Mouse (Mus musculus) midbrain, embryonic 15.5 days (tissue): ENCODE results near the gene Hist1h2bn. TPM values are rescaled to one million over a fixed set of nuclear protein-coding genes. Genes with fewer than 3 reads are reported as not detected.
"Not testable (repeated sequence)": the region's sequence is repeated elsewhere in the genome, so short reads cannot be mapped to it uniquely, and the experiment has no call there.

Experiments
- ATAC-seq: fragments of 200-750 bp; cut with Nextera tagmentation; replicated peaks from 2 replicates; pipeline ENCODE4 v1.8.0; 2017; ENCODE audit warnings: moderate TSS enrichment
- H3K27ac ChIP-seq: fragments of 300-500 bp; sonication (generic); 2 replicates; pipeline ENCODE4 v1.5.1; 2015; ENCODE audit warnings: mild to moderate bottlenecking, inconsistent platforms
- H3K27me3 ChIP-seq: fragments of 300-500 bp; sonication (generic); replicated peaks from 2 replicates; pipeline ENCODE4 v1.6.1; 2015; ENCODE audit warnings: inconsistent platforms
- H3K36me3 ChIP-seq: fragments of 300-500 bp; sonication (generic); replicated peaks from 2 replicates; pipeline ENCODE4 v1.6.1; 2015; ENCODE audit warnings: inconsistent platforms
- H3K4me1 ChIP-seq: fragments of 300-500 bp; sonication (generic); 2 replicates; pipeline ENCODE4 v1.6.1; 2015; ENCODE audit warnings: inconsistent platforms
- H3K4me2 ChIP-seq: fragments of 300-500 bp; sonication (generic); 2 replicates; pipeline ENCODE4 v1.6.1; 2015; ENCODE audit warnings: inconsistent platforms, mild to moderate bottlenecking, moderate library complexity
- H3K4me3 ChIP-seq: fragments of 300-500 bp; sonication (generic); 2 replicates; pipeline ENCODE4 v1.5.1; 2015; ENCODE audit warnings: mild to moderate bottlenecking, inconsistent platforms
- H3K9ac ChIP-seq: fragments of 300-500 bp; sonication (generic); 2 replicates; pipeline ENCODE4 v1.6.1; 2015; ENCODE audit warnings: mild to moderate bottlenecking, inconsistent platforms
- H3K9me3 ChIP-seq: fragments of 300-500 bp; sonication (generic); 2 replicates; pipeline ENCODE4 v1.6.1; 2016; ENCODE audit warnings: inconsistent platforms
- WGBS: fragments of 180-500 bp; shearing (Covaris S2); methylation state at CpG from one replicate; pipeline ENCODE4 v1.1.7; 2015; ENCODE audit warnings: mixed read lengths; 5-methylcytosine and 5-hydroxymethylcytosine counted together
- microRNA-seq: library from miRNA; unstranded; fragments of <30 nt; microRNA quantifications from one replicate; pipeline ENCODE4, GENCODE M21; 2016
- polyA plus RNA-seq: library from polyadenylated mRNA; unstranded; fragments of >200 nt; fragmentation: Nextera tagmentation; extraction: Ambion mirVana; gene quantifications from 2 replicates; pipeline ENCODE4 v1.2.1, GENCODE M21; 2015

Gene Hist1h2bn
- polyA plus RNA-seq, 1 experiment from 2014 or later: 0.89 TPM

- peak; percentile 95 for ATAC-seq
- H3K36me3 ChIP-seq, H3K9me3 ChIP-seq, H3K27me3 ChIP-seq: not testable (repeated sequence)
- Histone ChIP-seq H3K4me1 (peaks cover 29% of the 10 kb centered on the region), H3K9ac (peak within 1 kb of the TSS; percentile 22; the same call in 1 of the 2 replicates), H3K4me2 (peak within 1 kb of the TSS; percentile 69), H3K4me3 (peak within 1 kb of the TSS; percentile 41), H3K27ac (peak within 1 kb of the TSS; percentile 79)
- under 1% methylated on average over 41 of the region's 63 CpGs for WGBS
These were observed 33.1 kb downstream of the Hist1h2bn start, which contains the start of the genes Hist1h2an and Hist1h2bp for GRCm38 (mm10) chr13:21786899-21787629. Gene Hist1h2an (minus strand): TSS chr13:21787218. Gene Hist1h2bp (plus strand): TSS chr13:21787461.

GRCm38 (mm10) chr13:21787760-21788593 lies 34.1 kb downstream of the Hist1h2bn start:
- Histone ChIP-seq H3K9ac (0 out of 2 replicates have a peak overlapping the region, but pooled peaks have one; percentile 2), H3K36me3 (no peaks in the 10 kb centered on the region), H3K4me3 (peak overlapping the region; percentile 41), H3K27me3 (0 out of 2 replicates have a peak, but pooled peaks cover 2% of the 10 kb centered on the region), H3K27ac (peak overlapping the region; percentile 38; the same call in 1 of the 2 replicates), H3K4me1 (peaks cover 21% of the 10 kb centered on the region), H3K4me2 (peak overlapping the region; percentile 69), H3K9me3 (no peaks in the 10 kb centered on the region)
- ATAC-seq: no peak; the same call in 1 of the 2 replicates
- 11% methylated on average over 14 of the region's 21 CpGs for WGBS

GRCm38 (mm10) chr13:21789925-21790324 lies 36.0 kb downstream of the Hist1h2bn start:
- no peak for ATAC-seq
- no peak overlapping the region for H3K4me3 ChIP-seq
- no peak overlapping the region for H3K4me2 ChIP-seq
- WGBS: 57% methylated on average over 6 of the region's 6 CpGs
- no peaks in the 10 kb centered on the region for H3K36me3 ChIP-seq
- H3K9me3 ChIP-seq: no peaks in the 10 kb centered on the region
- H3K4me1 ChIP-seq: peaks cover 15% of the 10 kb centered on the region
- H3K27me3 ChIP-seq: 0 out of 2 replicates have a peak, but pooled peaks cover 2% of the 10 kb centered on the region
- H3K9ac ChIP-seq: no peak overlapping the region
- no peak overlapping the region for H3K27ac ChIP-seq

GRCm38 (mm10) chr13:21790601-21791283 lies 36.8 kb downstream of the Hist1h2bn start:
- 0 out of 2 replicates have a peak, but pooled peaks cover 2% of the 10 kb centered on the region for H3K27me3 ChIP-seq
- peak overlapping the region; percentile 28 for H3K4me2 ChIP-seq
- no peak for ATAC-seq
- H3K4me1 ChIP-seq: peaks cover 15% of the 10 kb centered on the region
- H3K9me3 ChIP-seq: no peaks in the 10 kb centered on the region
- H3K4me3 ChIP-seq: no peak overlapping the region
- H3K27ac ChIP-seq: no peak overlapping the region
- WGBS: 6% methylated on average over 18 of the region's 18 CpGs
- no peak overlapping the region for H3K9ac ChIP-seq
- H3K36me3 ChIP-seq: no peaks in the 10 kb centered on the region

- WGBS: 91% methylated on average over 7 of the region's 7 CpGs
These were observed 41.7 kb downstream of the Hist1h2bn start for GRCm38 (mm10) chr13:21795584-21795983.

GRCm38 (mm10) chr13:21797163-21797562 lies 43.2 kb downstream of the Hist1h2bn start:
- not testable (repeated sequence) for H3K27me3 ChIP-seq, H3K4me3 ChIP-seq, H3K9ac ChIP-seq, H3K36me3 ChIP-seq, ATAC-seq, H3K27ac ChIP-seq, H3K9me3 ChIP-seq, H3K4me1 ChIP-seq, H3K4me2 ChIP-seq

More at GRCm38 (mm10) chr13:21795584-21795983, 41.7 kb downstream of the Hist1h2bn start:
- Histone ChIP-seq H3K9ac (no peak overlapping the region), H3K27ac (no peak overlapping the region), H3K4me3 (no peak overlapping the region), H3K27me3 (0 out of 2 replicates have a peak, but pooled peaks cover 2% of the 10 kb centered on the region), H3K9me3 (no peaks in the 10 kb centered on the region), H3K36me3 (no peaks in the 10 kb centered on the region), H3K4me2 (no peak overlapping the region), H3K4me1 (no peaks in the 10 kb centered on the region; the same call in 1 of the 2 replicates)
- no peak for ATAC-seq

GRCm38 (mm10) chr13:21803058-21803457 lies 49.1 kb downstream of the Hist1h2bn start:
- H3K27ac ChIP-seq, H3K4me1 ChIP-seq, H3K36me3 ChIP-seq, H3K4me2 ChIP-seq, H3K4me3 ChIP-seq, H3K9ac ChIP-seq, H3K27me3 ChIP-seq, H3K9me3 ChIP-seq: not testable (repeated sequence)
- no CpG with 5 or more reads among the region's 4 CpGs for WGBS
- peak; percentile 79 for ATAC-seq

Small RNA genes within 50 kb of the gene (microRNA-seq; reads per million reads assigned to microRNA genes)
- not detected for gene Gm44346
- not detected for gene Gm44357
- not detected for gene Gm44367
- not detected for gene Gm44454

Other genes with a start within 250 kb of the Hist1h2bn start
- 5.0 and 5.3 TPM in 2 replicates for gene Zkscan8, start 223.0 kb upstream of the Hist1h2bn start, polyA plus RNA-seq
- gene Olfr1366, start 211.3 kb upstream of the Hist1h2bn start, polyA plus RNA-seq: 0.09 and 0.22 TPM in 2 replicates
- 0.05 TPM in 1 of 2 replicates, not detected in the other for gene Olfr1535, start 194.2 kb upstream of the Hist1h2bn start, polyA plus RNA-seq
- gene Olfr1364, start 172.4 kb upstream of the Hist1h2bn start, polyA plus RNA-seq: not detected in 2 replicates
- gene Olfr1362, start 140.1 kb upstream of the Hist1h2bn start, polyA plus RNA-seq: not detected in 2 replicates
- 0.06 and 0.08 TPM in 2 replicates for gene Olfr11, start 111.6 kb upstream of the Hist1h2bn start, polyA plus RNA-seq
- not detected in 2 replicates for gene Olfr1361, start 90.7 kb upstream of the Hist1h2bn start, polyA plus RNA-seq
- not detected in 2 replicates for gene Olfr1360, start 76.7 kb upstream of the Hist1h2bn start, polyA plus RNA-seq
- gene Olfr1359, start 56.0 kb upstream of the Hist1h2bn start, polyA plus RNA-seq: not detected in 2 replicates
- gene Hist1h2bl, start 38.0 kb upstream of the Hist1h2bn start, polyA plus RNA-seq: 0.59 TPM in 1 of 2 replicates, not detected in the other
- 3.9 and 10.3 TPM in 2 replicates for gene Hist1h2ai, start 37.7 kb upstream of the Hist1h2bn start, polyA plus RNA-seq
- gene Hist1h3h, start 36.5 kb upstream of the Hist1h2bn start, polyA plus RNA-seq: 1.1 TPM in 1 of 2 replicates, not detected in the other
- gene Hist1h2bm, start 32.1 kb upstream of the Hist1h2bn start, polyA plus RNA-seq: 0.39 and 1.7 TPM in 2 replicates
- gene Hist1h4j, start 19.1 kb upstream of the Hist1h2bn start, polyA plus RNA-seq: 0.93 TPM in 1 of 2 replicates, not detected in the other
- gene Hist1h4k, start 3.6 kb upstream of the Hist1h2bn start, polyA plus RNA-seq: 1.8 and 4.2 TPM in 2 replicates
- 5.5 and 6.9 TPM in 2 replicates for gene Hist1h2ak, start 296 bp upstream of the Hist1h2bn start, polyA plus RNA-seq
- 3.4 and 3.7 TPM in 2 replicates for gene Hist1h1b, start 26.5 kb downstream of the Hist1h2bn start, polyA plus RNA-seq
- gene Hist1h3i, start 29.2 kb downstream of the Hist1h2bn start, polyA plus RNA-seq: 26.1 and 35.4 TPM in 2 replicates
- 3.8 TPM in 1 of 2 replicates, not detected in the other for gene Hist1h2an, start 33.1 kb downstream of the Hist1h2bn start, polyA plus RNA-seq
- gene Hist1h2bp, start 33.3 kb downstream of the Hist1h2bn start, polyA plus RNA-seq: 0.31 and 0.87 TPM in 2 replicates
- 3.6 and 4.1 TPM in 2 replicates for gene Hist1h2bq, start 56.1 kb downstream of the Hist1h2bn start, polyA plus RNA-seq
- gene Hist1h2ao, start 56.3 kb downstream of the Hist1h2bn start, polyA plus RNA-seq: not detected in 2 replicates
- gene Hist1h4m, start 57.6 kb downstream of the Hist1h2bn start, polyA plus RNA-seq: 1.4 TPM in 1 of 2 replicates, not detected in the other
- 4.2 and 5.9 TPM in 2 replicates for gene Hist1h4n, start 78.1 kb downstream of the Hist1h2bn start, polyA plus RNA-seq
- 432 and 476 TPM in 2 replicates for gene Hist1h2ap, start 79.4 kb downstream of the Hist1h2bn start, polyA plus RNA-seq
- gene Hist1h2br, start 79.6 kb downstream of the Hist1h2bn start, polyA plus RNA-seq: 4.0 and 4.1 TPM in 2 replicates
- 14.0 TPM in 2 replicates for gene Zfp184, start 191.0 kb downstream of the Hist1h2bn start, polyA plus RNA-seq
- not detected in 2 replicates for gene Pom121l2, start 227.1 kb downstream of the Hist1h2bn start, polyA plus RNA-seq